Mouse (Mus musculus) kidney, adult 11 months (tissue): ENCODE results near the gene Clec11a.
"Not testable (repeated sequence)": the region's sequence is repeated elsewhere in the genome, so short reads cannot be mapped to it uniquely, and the experiment has no call there.

ENCODE experiments used
- DNase-seq: peaks from one replicate; pipeline ENCODE4 v3.0.0; 2022

The Clec11a gene

DNA sequence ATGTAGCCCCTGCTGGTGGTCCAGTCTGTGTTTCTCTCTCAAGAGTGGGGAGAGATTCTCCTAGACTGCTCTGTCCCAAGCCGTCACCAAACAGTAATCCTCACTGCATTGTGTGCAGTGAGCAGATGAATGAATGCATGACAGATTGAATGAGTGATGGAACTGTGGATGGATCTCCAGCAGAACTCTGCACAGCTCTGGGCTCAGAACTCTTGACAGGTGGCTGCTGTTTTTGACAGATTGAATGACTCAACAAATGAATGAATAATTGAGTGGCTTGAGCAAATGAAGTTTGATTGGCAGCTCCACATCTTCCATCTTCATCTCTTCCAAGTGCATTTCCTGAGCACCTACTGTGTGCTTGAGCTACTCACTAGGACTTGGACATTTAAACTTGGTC is 15.6 kb upstream of the Clec11a start:
- no peak for DNase-seq

DNA sequence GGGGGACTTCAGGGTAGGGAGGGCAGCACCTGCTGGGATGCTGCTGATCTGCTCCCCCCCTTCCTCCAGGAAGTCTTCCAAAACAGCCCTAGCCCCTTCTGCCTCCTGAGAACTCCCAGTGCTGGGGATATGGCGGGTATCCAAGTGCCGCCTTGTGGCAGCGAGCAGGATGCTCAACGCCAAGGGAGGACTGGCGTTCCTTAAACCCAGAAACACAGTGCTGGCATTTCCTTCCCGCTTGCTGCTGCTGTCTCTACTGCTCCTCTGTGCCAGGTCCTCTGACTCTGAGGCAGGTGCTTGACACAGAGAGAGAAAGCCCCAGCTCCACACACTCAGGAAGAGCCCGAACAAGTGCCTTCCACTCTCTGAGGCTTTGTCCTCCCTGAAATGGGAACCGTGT is 14.2 kb upstream of the Clec11a start:
- DNase-seq = no peak

DNA sequence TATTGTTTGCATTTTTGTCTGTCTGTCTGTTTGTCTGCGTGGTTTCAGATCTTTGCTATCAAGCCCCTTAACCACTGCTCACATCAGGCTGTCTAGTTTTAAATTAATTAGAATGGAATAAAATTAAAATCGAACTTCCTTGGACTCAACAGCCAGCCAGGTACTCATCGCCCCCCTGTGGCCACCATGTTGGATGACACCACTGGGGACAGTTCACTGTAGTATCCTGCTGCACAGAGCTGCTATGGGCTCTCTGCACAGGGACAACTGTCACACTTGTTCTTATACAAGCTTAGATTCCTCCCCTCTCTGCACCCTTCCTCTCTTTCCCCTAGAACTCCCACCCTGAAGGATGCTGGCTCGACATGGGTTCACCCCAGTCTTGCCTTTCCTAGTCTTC is 11.2 kb upstream of the Clec11a start:
- peak; percentile 15 for DNase-seq

GRCm38 (mm10) chr7:44312484-44312883 is 5.8 kb upstream of the Clec11a start:
- DNase-seq = no peak

- peak; percentile 30 for DNase-seq
These were observed 5.1 kb upstream of the Clec11a start for GRCm38 (mm10) chr7:44311713-44312304.

GRCm38 (mm10) chr7:44310878-44311712 is 4.4 kb upstream of the Clec11a start:
- peak; percentile 19 for DNase-seq

GRCm38 (mm10) chr7:44310285-44310877 is 3.7 kb upstream of the Clec11a start:
- DNase-seq = peak; percentile 15

DNA sequence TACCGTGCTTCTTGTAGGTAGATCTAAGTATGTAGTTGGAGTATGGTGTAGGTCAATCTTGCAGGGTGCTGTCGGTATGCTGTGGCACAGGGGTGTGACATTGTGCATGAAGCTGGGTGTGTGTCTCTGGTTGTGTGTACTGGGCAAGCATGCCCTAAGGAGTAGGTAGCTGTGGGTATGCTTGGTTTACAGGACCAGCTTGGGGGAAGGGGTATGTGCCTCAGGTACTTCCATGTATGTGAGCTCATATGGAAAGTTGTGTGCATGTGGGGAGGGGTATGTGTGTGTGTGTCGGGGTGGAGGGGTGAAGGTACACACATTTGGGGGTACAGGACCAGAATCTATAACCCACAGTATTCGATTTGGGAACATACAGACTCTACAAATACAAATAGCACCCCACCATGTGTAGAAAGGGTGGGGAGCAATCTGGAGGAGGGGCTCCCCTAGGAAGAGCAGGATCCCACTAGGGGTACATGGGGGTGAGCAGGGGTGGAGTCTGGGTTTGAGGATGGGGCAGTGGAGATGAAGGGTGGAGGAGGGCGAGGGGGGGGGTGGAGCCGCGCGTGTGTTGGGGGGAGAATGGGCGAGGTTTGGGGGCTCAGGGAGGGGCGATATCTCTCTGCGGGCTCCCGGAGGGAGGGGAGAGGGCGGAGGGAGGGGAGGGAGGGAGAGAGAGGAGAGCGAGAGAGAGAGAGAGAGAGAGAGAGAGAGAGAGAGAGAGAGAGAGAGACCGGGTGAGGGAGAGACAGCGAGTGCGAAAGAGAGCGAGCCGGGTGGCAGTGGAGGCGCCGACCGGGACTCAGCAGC is 3.0 kb upstream of the Clec11a start, which contains the start of gene Shank1:
TSS of gene Shank1 (plus strand) at position 779 of the 810 bp plus-strand sequence.
- DNase-seq = no peak

- DNase-seq = no peak
These were observed 739 bp upstream of the Clec11a start for GRCm38 (mm10) chr7:44307261-44308020.

DNA sequence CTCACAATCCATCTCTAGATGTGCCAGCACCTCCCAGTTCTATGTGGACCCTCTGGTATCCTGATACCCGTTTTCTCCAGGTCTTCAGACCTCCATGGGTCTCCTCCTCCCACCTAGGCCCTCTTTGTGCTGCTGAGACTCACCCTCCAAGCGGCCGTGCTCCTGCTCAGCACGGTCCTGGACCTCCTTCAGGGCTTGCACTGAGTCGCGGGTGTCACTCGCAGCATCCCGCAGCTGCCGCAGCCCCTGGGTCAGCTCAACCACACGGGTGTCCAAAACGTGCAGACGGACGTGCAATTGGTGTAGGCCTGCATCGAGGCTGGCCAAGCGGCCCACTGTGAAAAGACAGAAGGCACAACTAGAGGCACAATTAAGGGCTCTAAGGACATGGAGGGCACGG is 1.0 kb downstream of the Clec11a start:
- no peak for DNase-seq

- peak; percentile 100 for DNase-seq
These were observed 1.7 kb downstream of the Clec11a start for GRCm38 (mm10) chr7:44304775-44305641.

- no peak for DNase-seq
These were observed 2.3 kb downstream of the Clec11a start for GRCm38 (mm10) chr7:44304463-44304774.

- DNase-seq = peak; percentile 7
These were observed 3.1 kb downstream of the Clec11a start for GRCm38 (mm10) chr7:44303346-44304340.

- DNase-seq = not testable (repeated sequence)
These were observed 9.2 kb downstream of the Clec11a start for GRCm38 (mm10) chr7:44297501-44297900.

DNA sequence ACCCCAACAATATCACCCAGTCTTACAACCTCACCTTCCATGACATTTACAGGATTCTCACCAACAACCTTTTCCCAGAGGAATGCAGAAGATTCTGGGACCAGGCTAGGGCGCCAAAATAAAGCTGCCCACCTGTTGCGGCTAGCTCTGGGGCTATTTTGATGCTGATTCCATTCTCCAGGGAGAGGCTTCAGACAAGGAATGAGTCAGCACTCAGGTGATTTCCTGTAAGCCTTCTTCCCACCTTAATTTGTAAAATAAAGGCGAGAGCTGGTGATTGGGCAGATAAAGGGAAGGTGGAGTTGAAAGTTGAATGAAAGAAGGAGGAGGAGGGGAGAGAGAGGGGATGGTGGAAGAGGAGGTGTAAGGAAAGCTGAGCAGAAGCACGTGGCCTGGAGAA is 15.3 kb downstream of the Clec11a start:
- DNase-seq = no peak

- no peak for DNase-seq
These were observed 15.7 kb downstream of the Clec11a start for GRCm38 (mm10) chr7:44290986-44291385.

GRCm38 (mm10) chr7:44287760-44288159 is 18.9 kb downstream of the Clec11a start:
- peak; percentile 8 for DNase-seq

DNA sequence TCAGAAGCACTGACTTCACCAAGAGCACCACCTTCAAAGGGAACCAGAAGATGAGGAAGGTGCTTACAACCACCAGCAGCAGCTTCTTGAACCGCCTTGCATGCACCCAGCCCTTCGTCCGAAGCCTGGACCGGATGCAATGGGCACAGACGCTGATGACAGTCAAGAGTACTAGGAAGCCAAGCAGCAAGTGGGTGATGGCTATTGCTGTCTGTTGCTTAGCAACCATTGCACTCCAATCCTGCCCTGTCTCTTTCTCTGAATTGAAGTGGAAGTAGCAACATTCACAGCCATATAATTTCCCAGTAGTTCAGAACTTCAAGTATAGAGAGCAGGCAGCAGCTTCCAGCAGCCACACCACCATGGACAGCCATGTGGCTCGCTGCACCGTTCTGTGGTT is 25.1 kb downstream of the Clec11a start:
- no peak for DNase-seq

GRCm38 (mm10) chr7:44280959-44281358 is 25.7 kb downstream of the Clec11a start:
- DNase-seq = no peak

GRCm38 (mm10) chr7:44277250-44277622 is 29.5 kb downstream of the Clec11a start:
- no peak for DNase-seq
